Mouse (Mus musculus): ENCODE results near the gene Gm38392. TPM values are rescaled to one million over a fixed set of nuclear protein-coding genes. Genes with fewer than 3 reads are reported as not detected.
"Not testable (repeated sequence)": the region's sequence is repeated elsewhere in the genome, so short reads cannot be mapped to it uniquely, and the experiment has no call there.

Gm38392 gene
- total RNA-seq, 4 experiments from 2014 or later = 0.61 TPM; not detected in 3

GRCm38 (mm10) chr3:88280035-88280434 is 7.0 kb downstream of the Gm38392 start:
- DNase-seq (ENCODE audit: low spot score in 2 of 2) = no peak

DNA sequence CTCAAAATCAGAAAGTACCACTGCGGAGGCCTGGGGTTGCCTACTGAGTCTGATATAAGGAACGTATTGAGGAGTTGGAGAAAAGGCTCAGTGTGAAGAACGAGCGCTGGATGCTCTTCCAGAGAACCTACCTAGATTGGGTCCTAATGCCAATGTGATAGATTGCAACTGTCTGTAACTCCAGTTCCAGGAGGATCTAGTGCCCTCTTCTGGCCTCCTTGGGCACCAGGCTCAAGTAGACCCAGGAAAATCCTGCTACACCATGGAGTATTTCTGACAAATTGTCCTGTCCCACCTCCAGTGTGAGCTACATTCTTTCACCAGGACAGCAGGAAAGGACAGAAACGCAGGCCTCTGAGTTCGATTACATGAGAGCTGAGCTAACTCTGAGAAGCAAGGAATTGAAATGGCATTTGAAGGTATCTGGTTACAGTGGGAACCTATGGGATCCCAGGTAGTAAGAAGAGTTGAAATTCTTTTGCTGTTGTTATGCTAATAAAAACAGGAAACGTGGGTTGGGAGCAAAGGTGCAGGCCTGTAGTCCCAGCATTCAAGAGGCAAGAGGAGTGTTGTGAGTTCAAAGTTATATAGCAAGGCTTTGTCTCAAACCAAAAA is 10.4 kb downstream of the Gm38392 start:
- no peak for DNase-seq (ENCODE audit: low spot score in 2 of 2)

- DNase-seq (ENCODE audit: low spot score in 2 of 2) = no peak
Measured at GRCm38 (mm10) chr3:88276121-88276520, 10.9 kb downstream of the Gm38392 start.

DNA sequence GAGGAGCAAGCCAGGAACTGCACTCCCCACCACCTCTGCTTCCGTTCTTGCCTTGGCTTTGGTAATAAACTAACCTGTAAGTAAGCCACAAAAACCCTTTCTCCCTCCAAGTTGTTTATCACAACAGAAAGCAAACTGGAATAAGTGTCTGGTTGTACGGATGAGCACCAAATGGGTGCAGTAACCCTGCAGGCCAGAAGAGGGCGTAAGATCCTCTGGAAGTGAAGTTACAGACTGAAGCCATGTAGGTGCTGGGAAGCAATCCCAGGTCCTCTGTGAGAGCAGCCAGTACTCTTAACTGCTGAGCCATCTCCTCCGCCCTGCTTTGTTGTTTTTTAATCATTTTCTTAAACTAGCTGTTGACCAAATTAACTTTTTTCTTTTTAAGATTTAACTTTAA is 13.0 kb downstream of the Gm38392 start:
- no peak for DNase-seq (ENCODE audit: low spot score in 2 of 2)

DNA sequence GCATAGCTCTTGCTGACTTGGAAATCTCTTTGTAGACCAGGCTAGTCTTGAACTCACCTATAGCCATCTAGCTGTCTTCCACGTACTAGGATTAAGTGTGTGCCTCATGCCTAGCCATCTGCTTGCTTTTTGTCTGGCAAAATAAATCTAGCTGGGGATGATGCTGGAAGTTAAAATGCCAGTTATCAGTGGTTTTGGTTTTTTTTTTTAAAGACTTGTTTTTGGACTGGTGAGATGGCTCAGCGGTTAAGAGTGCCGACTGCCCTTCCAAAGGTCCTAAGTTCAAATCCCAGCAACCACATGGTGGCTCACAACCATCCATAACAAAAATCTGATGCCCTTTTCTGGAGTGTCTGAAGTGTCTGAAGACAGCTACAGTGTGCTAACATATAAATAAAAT is 15.2 kb downstream of the Gm38392 start:
- DNase-seq (ENCODE audit: low spot score in 2 of 2) = no peak

DNA sequence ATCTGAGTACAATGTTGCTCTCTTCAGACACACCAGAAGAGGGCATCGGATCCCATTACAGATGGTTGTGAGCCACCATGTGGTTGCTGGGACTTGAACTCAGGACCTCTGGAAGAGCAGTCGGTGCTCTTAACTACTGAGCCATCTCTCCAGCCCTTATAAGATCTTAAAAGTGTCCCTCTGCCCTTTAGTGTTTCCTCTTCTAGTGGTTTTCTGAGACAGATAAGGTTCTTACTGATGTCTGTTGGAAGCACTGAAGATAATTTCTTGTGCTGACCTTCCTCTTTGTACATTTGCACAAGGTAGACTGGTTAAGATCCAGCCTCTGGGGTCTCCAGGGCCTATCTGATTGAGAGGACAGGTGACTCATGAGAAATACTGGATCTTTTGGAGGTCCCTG is 15.7 kb downstream of the Gm38392 start:
- DNase-seq (ENCODE audit: low spot score in 2 of 2) = not testable (repeated sequence)

GRCm38 (mm10) chr3:88268991-88269390 is 18.0 kb downstream of the Gm38392 start:
- no peak for DNase-seq (ENCODE audit: low spot score in 2 of 2)

DNA sequence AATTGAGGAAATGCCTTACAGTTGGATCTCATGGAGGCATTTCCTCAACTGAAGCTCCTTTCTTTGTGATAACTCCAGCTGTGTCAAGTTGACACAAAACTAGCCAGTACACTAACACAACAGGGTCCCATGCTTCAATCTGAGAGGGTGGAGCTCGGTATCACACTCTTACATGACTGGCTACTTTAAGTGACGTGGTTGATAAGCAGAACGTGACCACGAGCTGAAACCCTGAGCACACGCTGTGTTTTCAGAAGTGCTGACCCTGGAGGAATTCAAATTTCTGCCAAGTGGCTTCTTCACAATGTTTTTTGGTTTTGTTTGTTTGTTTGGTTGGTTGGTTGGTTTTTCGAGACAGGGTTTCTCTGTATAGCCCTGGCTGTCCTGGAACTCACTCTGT is 19.0 kb downstream of the Gm38392 start:
- DNase-seq (ENCODE audit: low spot score in 2 of 2) = not testable (repeated sequence)

DNA sequence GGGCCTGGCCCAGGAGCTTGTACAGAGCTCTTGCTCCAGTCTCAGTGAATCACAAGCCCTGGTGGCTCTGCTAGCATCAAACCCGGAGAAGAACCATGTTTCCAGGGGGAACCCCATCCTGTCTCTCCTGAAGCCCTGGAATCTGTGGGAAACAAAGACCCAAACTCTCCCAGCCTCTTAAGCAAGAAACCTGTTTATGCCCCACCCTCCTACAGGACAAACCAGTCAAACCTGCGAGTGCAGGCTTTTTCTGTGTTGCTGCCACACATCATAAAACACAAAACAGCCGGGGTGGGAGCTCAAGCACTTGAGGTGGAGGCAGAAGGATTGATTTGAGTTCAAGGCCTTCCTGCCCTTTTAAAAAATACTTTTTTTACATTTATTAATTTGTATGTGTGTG is 24.7 kb downstream of the Gm38392 start:
- DNase-seq (ENCODE audit: low spot score in 2 of 2) = no peak

DNA sequence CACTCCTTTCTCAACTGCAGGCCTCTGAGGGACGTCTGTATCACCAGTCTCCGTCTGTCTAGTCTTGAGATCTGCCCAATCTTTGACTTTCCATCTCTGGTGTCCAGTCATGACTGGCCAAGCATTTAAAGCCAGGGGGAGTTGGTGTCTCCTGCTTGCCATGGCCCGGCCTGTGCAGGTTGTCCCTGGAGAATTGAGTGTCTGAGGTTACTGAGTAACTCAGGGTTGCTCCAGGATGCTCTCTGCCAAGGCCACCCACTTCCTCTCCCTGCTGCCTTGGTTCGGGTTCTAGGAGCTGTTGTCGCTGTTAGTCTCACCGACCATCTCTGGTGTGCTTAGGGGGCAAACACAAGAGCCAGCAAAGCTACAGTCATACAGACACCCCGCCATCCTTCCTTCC is 30.6 kb downstream of the Gm38392 start:
- DNase-seq (ENCODE audit: low spot score in 2 of 2) = no peak

GRCm38 (mm10) chr3:88255950-88256349 is 31.1 kb downstream of the Gm38392 start:
- no peak for DNase-seq (ENCODE audit: low spot score in 2 of 2)

GRCm38 (mm10) chr3:88254268-88254926 is 32.6 kb downstream of the Gm38392 start, which contains the start of gene Rhbg:
Gene Rhbg, minus strand, starts transcription at chr3:88254709.
- DNase-seq (ENCODE audit: low spot score in 2 of 2) = no peak

DNA sequence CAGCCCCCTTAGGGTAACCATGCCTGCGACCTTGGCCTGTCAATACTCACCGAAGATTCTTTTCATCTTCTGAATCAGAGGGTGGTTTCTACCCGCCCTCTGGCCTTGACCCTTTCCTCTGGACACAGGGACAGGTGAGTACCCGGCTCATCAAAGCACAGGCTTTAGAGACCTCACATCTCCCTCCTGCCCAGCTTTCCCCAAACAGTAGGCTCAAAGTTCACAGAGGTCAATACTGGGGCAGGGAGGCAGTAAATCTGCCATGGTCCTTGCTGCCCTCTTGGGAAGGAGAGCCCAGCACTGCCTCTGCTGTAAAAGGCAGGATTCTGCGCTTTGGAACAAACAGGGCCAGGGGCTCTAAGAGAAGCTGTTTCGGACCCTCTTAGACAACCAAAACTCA is 34.3 kb downstream of the Gm38392 start:
- DNase-seq (ENCODE audit: low spot score in 2 of 2) = no peak

GRCm38 (mm10) chr3:88248406-88248805 is 38.6 kb downstream of the Gm38392 start:
- DNase-seq (ENCODE audit: low spot score in 2 of 2) = no peak

DNA sequence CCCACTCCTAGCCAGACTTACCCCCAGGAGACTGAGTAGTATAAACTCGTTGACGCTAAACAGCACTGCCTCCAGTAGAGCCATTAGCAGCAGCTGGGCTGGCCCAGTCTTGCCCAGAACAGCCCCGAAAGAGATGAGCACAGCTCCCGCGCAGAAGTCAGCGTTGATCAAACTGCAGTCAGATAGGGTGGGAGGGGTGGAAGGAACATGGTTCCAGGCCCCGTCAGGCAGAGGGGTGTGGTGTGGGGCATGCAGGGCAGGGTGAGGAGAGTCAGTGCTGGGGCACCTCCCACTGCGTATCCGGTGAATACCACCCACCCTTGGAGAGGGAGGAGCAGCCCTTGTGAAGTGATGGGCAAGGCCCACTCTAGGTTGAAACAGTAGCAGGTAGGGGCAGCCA is 39.3 kb downstream of the Gm38392 start:
- no peak for DNase-seq (ENCODE audit: low spot score in 2 of 2)

DNA sequence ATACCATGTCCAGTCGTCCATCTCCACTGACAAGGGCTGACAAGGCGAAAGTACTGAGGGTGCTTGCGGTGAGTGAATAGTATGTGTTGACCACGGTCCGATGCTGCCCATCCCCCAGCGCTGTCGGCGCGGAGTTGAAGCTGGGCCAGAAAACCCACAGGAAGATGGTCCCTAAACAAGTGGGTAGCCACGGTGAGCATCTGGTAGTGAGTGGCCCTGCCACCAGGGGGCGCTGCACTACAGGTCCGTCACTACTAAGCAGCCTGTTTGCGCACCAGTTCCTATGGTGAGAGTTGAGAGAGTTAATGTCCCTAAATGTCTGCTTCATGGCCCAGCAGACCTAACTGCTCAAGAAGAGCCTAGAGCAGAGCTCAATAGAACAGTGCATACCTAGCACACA is 41.2 kb downstream of the Gm38392 start:
- DNase-seq (ENCODE audit: low spot score in 2 of 2) = peak in 1 of 2 experiments; percentile 74

- no peak for DNase-seq (ENCODE audit: low spot score in 2 of 2)
Measured at GRCm38 (mm10) chr3:88244071-88244470, 42.9 kb downstream of the Gm38392 start.

GRCm38 (mm10) chr3:88242531-88242930 is 44.5 kb downstream of the Gm38392 start:
- peak in 1 of 2 experiments; percentile 79 for DNase-seq (ENCODE audit: low spot score in 2 of 2)

DNA sequence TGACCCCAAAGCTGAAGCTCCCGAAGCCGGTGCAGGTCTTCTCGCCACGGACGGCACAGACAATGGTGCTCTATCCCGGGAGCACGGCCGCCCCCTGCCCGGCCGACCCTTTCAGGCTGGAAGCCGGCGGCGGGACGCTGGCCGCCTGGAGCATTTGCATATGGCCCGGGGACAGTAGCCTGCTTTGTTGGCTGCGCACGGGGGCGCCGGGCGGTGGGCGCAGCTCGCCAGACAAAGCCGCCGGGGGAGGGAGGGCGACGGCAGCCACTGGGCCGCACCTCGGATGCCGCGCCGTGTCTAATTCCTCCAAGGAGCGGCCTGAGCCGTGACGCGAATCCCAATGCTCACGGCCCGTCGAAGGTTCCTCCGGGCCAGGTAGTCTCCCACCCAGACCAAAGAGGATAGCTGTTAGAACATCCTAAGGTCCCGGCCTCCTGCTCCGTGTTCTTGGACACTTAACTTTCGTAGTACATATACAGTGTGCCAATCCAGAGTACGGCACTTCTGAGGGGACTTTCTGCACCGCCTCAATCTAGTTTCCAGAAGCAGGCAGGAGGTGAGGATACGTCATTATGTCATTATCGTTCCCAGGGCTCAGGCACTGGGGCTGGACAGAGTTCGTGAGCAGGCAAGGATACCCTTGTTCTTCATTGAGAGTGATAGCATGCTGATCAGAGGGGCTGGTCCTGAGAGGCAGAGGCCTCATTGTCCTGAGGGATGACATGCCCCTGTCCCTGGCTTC is 45.8 kb downstream of the Gm38392 start:
- DNase-seq (ENCODE audit: low spot score in 2 of 2) = no peak

DNA sequence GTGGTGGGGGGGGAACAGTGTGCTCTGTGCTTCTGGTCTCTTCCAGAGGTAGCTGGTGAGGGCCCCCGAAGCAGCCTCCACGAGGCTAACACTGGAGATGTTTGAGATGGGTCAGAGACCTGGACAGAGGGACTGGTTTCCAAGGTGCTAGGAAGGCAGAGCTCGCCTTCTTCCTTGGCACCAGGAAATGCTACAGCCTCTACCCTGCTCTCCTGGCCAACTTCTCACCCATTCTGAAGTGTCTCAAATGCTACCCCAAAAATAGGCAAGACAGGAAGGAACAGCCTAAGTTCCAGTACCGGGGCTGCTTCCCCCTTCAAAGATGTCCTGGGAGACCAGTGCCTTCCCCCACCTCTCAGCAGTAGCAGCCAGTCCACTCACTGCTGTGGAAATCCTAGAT is 47.6 kb downstream of the Gm38392 start:
- no peak for DNase-seq (ENCODE audit: low spot score in 2 of 2)

DNA sequence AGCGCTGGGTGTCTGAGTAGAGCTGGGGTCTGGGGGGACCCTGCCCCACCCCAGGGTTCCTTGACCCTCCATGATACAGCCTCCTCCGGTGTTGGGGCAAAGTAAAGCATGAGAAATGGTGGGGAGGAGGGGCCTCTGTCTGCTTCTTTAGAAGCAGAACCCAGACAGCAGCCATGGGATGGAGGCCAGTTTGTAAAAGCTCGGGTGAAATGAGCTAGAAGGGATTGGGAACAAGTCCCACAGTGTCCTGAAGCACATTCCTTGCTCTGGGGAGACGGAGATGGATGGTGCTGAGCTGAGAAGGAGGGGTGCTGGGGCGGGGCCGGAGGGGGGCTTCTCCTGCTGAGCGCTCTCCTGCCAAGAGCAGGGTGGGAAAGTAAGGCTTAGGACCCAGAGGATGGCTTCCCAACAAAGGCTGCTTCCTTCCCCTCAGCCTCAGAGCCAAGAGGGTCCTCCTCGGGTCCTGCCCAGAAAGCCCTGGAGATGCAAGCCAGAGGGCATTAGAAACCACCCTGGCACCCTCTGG is 48.1 kb downstream of the Gm38392 start:
- no peak for DNase-seq (ENCODE audit: low spot score in 2 of 2)

- DNase-seq (ENCODE audit: low spot score in 2 of 2) = no peak
Measured at GRCm38 (mm10) chr3:88237556-88238194, 49.3 kb downstream of the Gm38392 start.
